Mouse (Mus musculus) liver, embryonic 11.5 days (tissue): ENCODE measurements around the gene Ino80b. TPM values are rescaled to one million over a fixed set of nuclear protein-coding genes. Genes with fewer than 3 reads are reported as not detected.
A peak's percentile ranks its signal among the peaks of the same experiment; 100 is the strongest.

ENCODE experiments used
- ATAC-seq: fragments of 200-750 bp; cut with Nextera tagmentation; replicated peaks from 2 replicates; pipeline ENCODE4 v1.8.0; 2017; ENCODE audit warnings: moderate number of reproducible peaks, mild to moderate bottlenecking, moderate TSS enrichment, moderate library complexity; ENCODE audit not compliant: low FRiP score
- DNase-seq: peaks from one replicate; pipeline ENCODE4 v3.0.0-alpha.2; 2017; ENCODE audit warnings: low spot score
- H3K27ac ChIP-seq: fragments of 300-500 bp; sonication (generic); 2 replicates; pipeline ENCODE4 v1.5.1; 2014; ENCODE audit warnings: mild to moderate bottlenecking, low read depth, low read length, control low read depth
- H3K27me3 ChIP-seq: fragments of 300-500 bp; sonication (generic); replicated peaks from 2 replicates; pipeline ENCODE4 v1.6.1; 2014; ENCODE audit warnings: low read length, mixed read lengths; ENCODE audit not compliant: control insufficient read depth, insufficient read depth
- H3K36me3 ChIP-seq: fragments of 300-500 bp; sonication (generic); 2 replicates; pipeline ENCODE4 v1.6.1; 2014; ENCODE audit warnings: mild to moderate bottlenecking, low read length, moderate library complexity, mixed read lengths; ENCODE audit not compliant: control insufficient read depth, insufficient read depth
- H3K4me1 ChIP-seq: fragments of 300-500 bp; sonication (generic); replicated peaks from 2 replicates; pipeline ENCODE4 v1.6.1; 2014; ENCODE audit warnings: low read length, mixed read lengths; ENCODE audit not compliant: control insufficient read depth, insufficient read depth
- H3K4me2 ChIP-seq: fragments of 300-500 bp; sonication (generic); 2 replicates; pipeline ENCODE4 v1.6.1; 2014; ENCODE audit warnings: mild to moderate bottlenecking, control low read depth, moderate library complexity
- H3K4me3 ChIP-seq: fragments of 300-500 bp; sonication (generic); 2 replicates; pipeline ENCODE4 v1.5.1; 2014; ENCODE audit warnings: low read depth, low read length, control low read depth
- H3K9ac ChIP-seq: fragments of 300-500 bp; sonication (generic); 2 replicates; pipeline ENCODE4 v1.6.1; 2014; ENCODE audit warnings: low read depth, low read length, control low read depth
- H3K9me3 ChIP-seq: fragments of 300-500 bp; sonication (generic); 2 replicates; pipeline ENCODE4 v1.6.1; 2016; ENCODE audit warnings: low read length, inconsistent platforms, mixed read lengths; ENCODE audit not compliant: control insufficient read depth
- WGBS: fragments of 180-500 bp; shearing (Covaris S2); extraction: QIAGEN DNeasy Blood & Tissue Kit; methylation state at CpG from one replicate; pipeline ENCODE4 v1.1.7; 2014; 5-methylcytosine and 5-hydroxymethylcytosine counted together
- polyA plus RNA-seq: library from polyadenylated mRNA; unstranded; fragments of >200 nt; fragmentation: Nextera tagmentation; extraction: Ambion mirVana; gene quantifications from 2 replicates; pipeline ENCODE4 v1.2.1, GENCODE M21; 2014

The Ino80b gene
- polyA plus RNA-seq, 1 experiment from 2014 or later: 17.6 TPM

GRCm38 (mm10) chr6:83107566-83108400, 17.4 kb downstream of the Ino80b start:
- 41% methylated on average over 13 of the region's 13 CpGs for WGBS
- peaks cover 2% of the 10 kb centered on the region; the same call in 1 of the 2 replicates for H3K36me3 ChIP-seq
- ATAC-seq: peak; percentile 53
- H3K27ac ChIP-seq: peak overlapping the region; percentile 96; the same call in 1 of the 2 replicates
- H3K4me1 ChIP-seq: peaks cover 35% of the 10 kb centered on the region
- H3K9ac ChIP-seq: peak overlapping the region; percentile 87
- H3K27me3 ChIP-seq: no peaks in the 10 kb centered on the region
- H3K4me3 ChIP-seq: peak overlapping the region; percentile 92
- DNase-seq: peak; percentile 81
- peak overlapping the region; percentile 94 for H3K4me2 ChIP-seq
- H3K9me3 ChIP-seq: no peaks in the 10 kb centered on the region

- H3K4me1 ChIP-seq: peaks cover 33% of the 10 kb centered on the region
- 84% methylated on average over 4 of the region's 4 CpGs for WGBS
- DNase-seq (no peak), ATAC-seq (no peak)
- no peak overlapping the region for H3K4me2 ChIP-seq
- peaks cover 2% of the 10 kb centered on the region; the same call in 1 of the 2 replicates for H3K36me3 ChIP-seq
- H3K27me3 ChIP-seq: no peaks in the 10 kb centered on the region; the same call in 1 of the 2 replicates
- H3K9ac ChIP-seq: no peak overlapping the region
- H3K4me3 ChIP-seq: no peak overlapping the region
- no peaks in the 10 kb centered on the region for H3K9me3 ChIP-seq
- H3K27ac ChIP-seq: no peak overlapping the region
These were observed 21.1 kb downstream of the Ino80b start for GRCm38 (mm10) chr6:83104158-83104557.

GRCm38 (mm10) chr6:83103130-83103650, 22.0 kb downstream of the Ino80b start:
- H3K9ac ChIP-seq: peak overlapping the region; percentile 95
- peak overlapping the region; percentile 87 for H3K4me3 ChIP-seq
- no peaks in the 10 kb centered on the region; the same call in 1 of the 2 replicates for H3K27me3 ChIP-seq
- no peak for DNase-seq
- ATAC-seq: no peak
- WGBS: 50% methylated on average over 11 of the region's 11 CpGs
- peaks cover 2% of the 10 kb centered on the region; the same call in 1 of the 2 replicates for H3K36me3 ChIP-seq
- peak overlapping the region; percentile 100 for H3K4me2 ChIP-seq
- H3K27ac ChIP-seq: peak overlapping the region; percentile 34; the same call in 1 of the 2 replicates
- H3K9me3 ChIP-seq: no peaks in the 10 kb centered on the region
- peaks cover 32% of the 10 kb centered on the region for H3K4me1 ChIP-seq

- Histone ChIP-seq H3K4me2 (peak overlapping the region; percentile 100), H3K27ac (peak overlapping the region; percentile 87), H3K9me3 (no peaks in the 10 kb centered on the region), H3K4me1 (peaks cover 23% of the 10 kb centered on the region), H3K9ac (peak overlapping the region; percentile 95), H3K27me3 (no peaks in the 10 kb centered on the region; the same call in none of the 2 replicates), H3K4me3 (peak overlapping the region; percentile 87), H3K36me3 (peaks cover 2% of the 10 kb centered on the region; the same call in 1 of the 2 replicates)
- ATAC-seq (peak; percentile 77), DNase-seq (peak; percentile 77)
- under 1% methylated on average over 74 of the region's 74 CpGs for WGBS
These were observed 23.3 kb downstream of the Ino80b start for GRCm38 (mm10) chr6:83101688-83102556.

GRCm38 (mm10) chr6:83101316-83101687, 23.9 kb downstream of the Ino80b start, which contains the start of the genes Ccdc142 and Gm42688:
Ccdc142 (plus strand) TSS chr6:83101601.
Gm42688 (plus strand) TSS chr6:83101617.
- Histone ChIP-seq H3K4me1 (peaks cover 23% of the 10 kb centered on the region), H3K27ac (peak within 1 kb of the TSS; percentile 87), H3K27me3 (no peaks in the 10 kb centered on the region; the same call in none of the 2 replicates), H3K4me3 (peak within 1 kb of the TSS; percentile 87), H3K36me3 (peaks cover 2% of the 10 kb centered on the region; the same call in 1 of the 2 replicates), H3K4me2 (peak within 1 kb of the TSS; percentile 100), H3K9me3 (no peaks in the 10 kb centered on the region), H3K9ac (peak within 1 kb of the TSS; percentile 95)
- under 1% methylated on average over 25 of the region's 25 CpGs for WGBS
- ATAC-seq (peak; percentile 86), DNase-seq (peak; percentile 78)

GRCm38 (mm10) chr6:83098411-83098810, 26.8 kb downstream of the Ino80b start:
- H3K27ac ChIP-seq: no peak overlapping the region
- DNase-seq (no peak), ATAC-seq (no peak)
- H3K9me3 ChIP-seq: no peaks in the 10 kb centered on the region
- H3K4me1 ChIP-seq: peaks cover 20% of the 10 kb centered on the region
- H3K36me3 ChIP-seq: no peaks in the 10 kb centered on the region
- H3K4me3 ChIP-seq: no peak overlapping the region
- H3K27me3 ChIP-seq: no peaks in the 10 kb centered on the region; the same call in none of the 2 replicates
- H3K9ac ChIP-seq: no peak overlapping the region
- H3K4me2 ChIP-seq: no peak overlapping the region
- 59% methylated on average over 2 of the region's 2 CpGs for WGBS

- peaks cover 3% of the 10 kb centered on the region; the same call in 1 of the 2 replicates for H3K4me1 ChIP-seq
- no peaks in the 10 kb centered on the region for H3K9me3 ChIP-seq
- no peaks in the 10 kb centered on the region for H3K36me3 ChIP-seq
- H3K9ac ChIP-seq: no peak overlapping the region
- ATAC-seq (no peak), DNase-seq (no peak)
- WGBS: 30% methylated on average over 6 of the region's 6 CpGs
- no peak overlapping the region for H3K4me3 ChIP-seq
- H3K27me3 ChIP-seq: no peaks in the 10 kb centered on the region; the same call in none of the 2 replicates
- H3K4me2 ChIP-seq: no peak overlapping the region
- H3K27ac ChIP-seq: no peak overlapping the region
These were observed 29.3 kb downstream of the Ino80b start for GRCm38 (mm10) chr6:83095968-83096367.
